Mouse (Mus musculus): ENCODE data around the gene Fndc1. TPM values are rescaled to one million over a fixed set of nuclear protein-coding genes. Genes with fewer than 3 reads are reported as not detected.

The Fndc1 gene
- polyA plus RNA-seq, 1 experiment from 2014 or later: 9.3 TPM

DNA sequence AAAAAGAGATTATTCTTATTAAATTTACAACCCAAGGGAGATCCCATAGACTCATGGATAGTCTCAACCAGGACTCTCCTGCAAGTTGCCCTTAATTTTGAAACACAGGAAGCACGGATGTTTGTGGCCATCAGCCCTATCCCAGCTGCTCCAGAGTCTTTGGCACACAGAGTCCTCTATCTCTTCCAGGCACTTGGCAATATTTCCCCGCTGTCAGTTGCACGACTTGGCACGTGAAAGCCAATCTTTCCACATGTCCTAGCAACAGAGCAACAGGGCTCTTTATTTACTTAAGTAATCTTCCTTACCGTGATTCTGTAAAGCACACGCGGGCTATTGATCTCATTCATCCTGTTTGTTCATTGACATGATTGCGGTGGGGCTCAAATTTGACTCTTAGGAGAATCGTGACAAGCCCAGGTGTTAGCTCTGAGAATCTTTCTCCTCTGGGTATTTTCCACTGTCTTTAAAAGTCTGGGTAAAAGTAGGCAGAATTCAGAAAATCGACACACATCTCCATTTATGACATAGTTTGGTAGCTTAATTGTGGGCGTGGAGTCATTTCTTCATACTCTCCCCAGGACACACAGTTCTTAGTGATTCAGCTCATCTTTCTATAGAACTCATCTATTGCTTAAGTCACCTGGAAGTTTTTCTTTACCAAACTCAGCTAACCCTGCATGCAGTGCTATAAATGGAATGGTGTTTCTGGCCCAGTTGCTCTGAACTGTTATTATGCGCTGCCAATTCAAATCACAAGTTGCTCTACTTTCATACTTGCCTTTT lies 13.6 kb upstream of the Fndc1 start:
- DNase-seq (ENCODE audit: low spot score) (no peak), ATAC-seq (replicated peaks; ENCODE audit: low FRiP score, low TSS enrichment, low read depth) (no peak)
- no peaks in the 10 kb centered on the region for H3K9me3 ChIP-seq (ENCODE audit: control insufficient read depth, low read length)
- H3K4me1 ChIP-seq (replicated peaks; ENCODE audit: control insufficient read depth, insufficient read depth, low read length): no peaks in the 10 kb centered on the region
- no peak overlapping the region for H3K27ac ChIP-seq (ENCODE audit: low read depth)
- H3K27me3 ChIP-seq (replicated peaks; ENCODE audit: control insufficient read depth, insufficient read depth, low read length): no peaks in the 10 kb centered on the region
- WGBS: 73% methylated on average over 12 of the region's 12 CpGs
- no peak overlapping the region for H3K4me3 ChIP-seq (ENCODE audit: low read depth, low read length)
- no peak overlapping the region for H3K4me2 ChIP-seq (ENCODE audit: low read length)
- H3K36me3 ChIP-seq (ENCODE audit: control insufficient read depth, insufficient read depth, low read length): no peaks in the 10 kb centered on the region
- H3K9ac ChIP-seq (ENCODE audit: low read length): no peak overlapping the region

DNA sequence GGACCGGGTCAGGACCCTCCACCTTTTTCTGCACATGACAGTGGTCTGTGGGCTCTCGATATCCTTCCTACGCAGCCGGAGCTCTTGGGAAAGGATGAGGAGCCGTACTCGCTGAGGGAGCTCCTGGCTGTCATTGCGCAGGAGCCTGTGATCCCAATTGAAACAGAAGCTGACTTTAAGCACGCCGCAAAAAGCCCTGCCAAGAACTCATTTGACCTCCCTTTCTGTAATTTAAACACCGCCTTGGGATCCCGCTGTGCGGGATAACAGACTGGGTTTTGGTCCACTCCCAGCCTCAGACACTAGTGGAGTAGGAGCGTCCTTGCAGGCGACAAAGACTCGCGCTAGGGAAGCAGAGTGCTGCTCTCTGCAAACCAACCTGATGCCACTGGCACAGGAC lies 484 bp upstream of the Fndc1 start:
- H3K9ac ChIP-seq (ENCODE audit: low read length): no peak overlapping the region
- ATAC-seq (replicated peaks; ENCODE audit: low FRiP score, low TSS enrichment, low read depth) (no peak), DNase-seq (ENCODE audit: low spot score) (peak; percentile 58)
- no peak overlapping the region for H3K27ac ChIP-seq (ENCODE audit: low read depth)
- H3K4me3 ChIP-seq (ENCODE audit: low read depth, low read length): peak overlapping the region; percentile 43
- peak overlapping the region; percentile 95 for H3K4me2 ChIP-seq (ENCODE audit: low read length)
- peaks cover 30% of the 10 kb centered on the region for H3K27me3 ChIP-seq (replicated peaks; ENCODE audit: control insufficient read depth, insufficient read depth, low read length)
- H3K36me3 ChIP-seq (ENCODE audit: control insufficient read depth, insufficient read depth, low read length): no peaks in the 10 kb centered on the region
- H3K4me1 ChIP-seq (replicated peaks; ENCODE audit: control insufficient read depth, insufficient read depth, low read length): no peaks in the 10 kb centered on the region
- H3K9me3 ChIP-seq (ENCODE audit: control insufficient read depth, low read length): no peaks in the 10 kb centered on the region
- 13% methylated on average over 16 of the region's 16 CpGs for WGBS

DNA sequence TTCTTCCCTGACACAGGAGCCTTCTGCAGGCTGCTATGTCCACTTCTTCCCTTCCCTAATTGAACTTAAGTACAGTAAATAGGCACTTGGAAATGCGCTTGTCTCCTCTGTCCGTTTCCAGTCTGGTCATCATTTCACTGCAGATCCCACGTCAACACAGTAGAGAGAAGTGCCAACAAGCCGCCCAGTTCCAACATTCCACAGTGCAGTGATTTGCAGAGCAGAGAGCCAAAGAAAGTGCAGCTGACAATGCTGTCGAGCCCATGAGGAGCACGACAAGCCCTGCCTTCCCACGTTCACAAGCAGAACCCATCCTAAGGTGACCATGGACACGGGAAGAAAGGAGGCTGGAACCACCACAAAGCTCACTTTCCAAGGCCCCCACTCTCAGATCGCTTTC lies 1.7 kb downstream of the Fndc1 start:
- no peak overlapping the region for H3K9ac ChIP-seq (ENCODE audit: low read length)
- H3K4me3 ChIP-seq (ENCODE audit: low read depth, low read length): no peak overlapping the region
- no peaks in the 10 kb centered on the region for H3K9me3 ChIP-seq (ENCODE audit: control insufficient read depth, low read length)
- 63% methylated on average over 9 of the region's 9 CpGs for WGBS
- H3K4me2 ChIP-seq (ENCODE audit: low read length): no peak overlapping the region
- H3K27me3 ChIP-seq (replicated peaks; ENCODE audit: control insufficient read depth, insufficient read depth, low read length): peaks cover 30% of the 10 kb centered on the region
- H3K27ac ChIP-seq (ENCODE audit: low read depth): no peak overlapping the region
- ATAC-seq (replicated peaks; ENCODE audit: low FRiP score, low TSS enrichment, low read depth) (no peak), DNase-seq (ENCODE audit: low spot score) (no peak)
- no peaks in the 10 kb centered on the region for H3K36me3 ChIP-seq (ENCODE audit: control insufficient read depth, insufficient read depth, low read length)
- no peaks in the 10 kb centered on the region for H3K4me1 ChIP-seq (replicated peaks; ENCODE audit: control insufficient read depth, insufficient read depth, low read length)

DNA sequence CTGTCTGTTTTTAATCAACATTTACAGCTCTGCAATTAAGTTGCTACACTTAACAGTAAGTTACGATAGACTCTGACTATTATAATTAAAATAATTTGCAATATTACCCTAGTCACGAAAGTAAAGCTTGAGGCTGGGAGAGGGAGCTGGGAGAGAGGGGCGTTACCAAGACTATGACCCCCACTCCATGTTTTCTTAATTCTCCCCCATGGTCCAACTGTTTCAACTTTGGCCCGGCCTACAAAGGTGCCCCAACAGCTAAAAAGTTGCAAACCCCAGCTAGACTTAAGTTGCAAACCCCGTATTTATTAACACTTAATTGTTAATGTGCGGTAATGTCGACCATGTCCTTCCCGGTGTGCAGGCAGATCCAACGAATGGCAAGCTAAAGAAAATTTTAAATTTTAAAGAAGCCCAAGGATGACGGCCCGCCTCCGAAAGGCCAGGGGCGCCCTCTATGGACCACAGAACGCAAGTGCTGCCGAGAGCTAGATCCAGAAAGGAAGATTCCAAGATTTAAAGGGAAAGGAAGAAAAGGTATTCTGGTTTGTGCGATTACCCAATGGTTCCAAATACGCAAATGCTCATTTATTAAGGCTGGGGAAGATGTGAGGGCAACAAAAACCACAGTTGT lies 5.4 kb downstream of the Fndc1 start:
- DNase-seq (ENCODE audit: low spot score): peak; percentile 79
- no peak for ATAC-seq (replicated peaks; ENCODE audit: low FRiP score, low TSS enrichment, low read depth)
- H3K27me3 ChIP-seq (replicated peaks; ENCODE audit: control insufficient read depth, insufficient read depth, low read length): peaks cover 11% of the 10 kb centered on the region
- no peaks in the 10 kb centered on the region for H3K9me3 ChIP-seq (ENCODE audit: control insufficient read depth, low read length)
- no peak overlapping the region for H3K4me3 ChIP-seq (ENCODE audit: low read depth, low read length)
- H3K9ac ChIP-seq (ENCODE audit: low read length): no peak overlapping the region
- H3K36me3 ChIP-seq (ENCODE audit: control insufficient read depth, insufficient read depth, low read length): no peaks in the 10 kb centered on the region
- 0 out of 2 replicates have a peak, but pooled peaks cover 2% of the 10 kb centered on the region for H3K4me1 ChIP-seq (replicated peaks; ENCODE audit: control insufficient read depth, insufficient read depth, low read length)
- no peak overlapping the region for H3K27ac ChIP-seq (ENCODE audit: low read depth)
- WGBS: 34% methylated on average over 17 of the region's 17 CpGs
- H3K4me2 ChIP-seq (ENCODE audit: low read length): no peak overlapping the region

DNA sequence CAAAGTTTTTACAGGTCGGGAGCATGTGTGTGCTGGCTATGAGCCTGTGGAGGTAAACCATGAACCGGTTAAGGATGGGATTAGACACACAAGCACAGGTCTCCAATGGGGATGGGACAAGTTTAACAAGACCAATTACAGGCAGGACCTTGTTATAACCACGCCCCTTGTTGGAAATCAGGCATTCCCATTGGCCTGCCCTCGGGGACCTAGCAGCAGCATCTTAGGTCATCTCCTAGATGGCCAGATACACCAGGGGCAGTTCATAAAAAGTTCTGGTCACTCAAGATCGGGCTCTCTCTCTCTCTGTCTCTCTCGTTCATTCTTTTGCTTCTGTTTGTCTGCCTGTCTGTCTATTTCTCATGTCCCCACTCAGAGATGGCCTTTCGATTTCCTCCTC lies 6.9 kb downstream of the Fndc1 start:
- ATAC-seq (replicated peaks; ENCODE audit: low FRiP score, low TSS enrichment, low read depth): no peak
- 83% methylated on average over 7 of the region's 7 CpGs for WGBS
- no peak overlapping the region for H3K27ac ChIP-seq (ENCODE audit: low read depth)

DNA sequence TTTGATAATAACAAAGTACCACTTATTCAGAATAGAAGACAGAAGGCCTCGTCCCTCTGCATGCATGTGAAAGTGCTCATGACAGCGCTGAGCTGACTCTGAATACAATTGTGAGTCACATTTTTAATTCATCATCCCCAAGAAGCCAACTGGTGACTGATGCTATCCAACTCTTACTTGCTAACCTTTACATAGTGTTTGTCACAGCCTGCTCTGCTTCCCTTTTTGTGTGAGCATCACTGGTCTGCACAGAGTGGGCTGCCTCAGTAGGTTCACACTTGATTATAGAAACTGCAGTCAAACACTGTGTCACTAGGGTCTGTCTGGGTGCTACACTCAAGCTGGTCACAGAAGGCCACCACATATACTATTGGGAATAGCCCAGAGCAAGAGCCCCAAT lies 10.5 kb downstream of the Fndc1 start:
- DNase-seq (ENCODE audit: low spot score) (no peak), ATAC-seq (replicated peaks; ENCODE audit: low FRiP score, low TSS enrichment, low read depth) (no peak)
- Histone ChIP-seq H3K27ac (ENCODE audit: low read depth) (no peak overlapping the region), H3K4me2 (ENCODE audit: low read length) (no peak overlapping the region), H3K27me3 (replicated peaks; ENCODE audit: control insufficient read depth, insufficient read depth, low read length) (no peaks in the 10 kb centered on the region), H3K4me1 (replicated peaks; ENCODE audit: control insufficient read depth, insufficient read depth, low read length) (0 out of 2 replicates have a peak, but pooled peaks cover 2% of the 10 kb centered on the region), H3K9me3 (ENCODE audit: control insufficient read depth, low read length) (no peaks in the 10 kb centered on the region), H3K36me3 (ENCODE audit: control insufficient read depth, insufficient read depth, low read length) (no peaks in the 10 kb centered on the region), H3K4me3 (ENCODE audit: low read depth, low read length) (no peak overlapping the region), H3K9ac (ENCODE audit: low read length) (no peak overlapping the region)
- WGBS: 80% methylated on average over 2 of the region's 2 CpGs

More for the DNA sequence above, 6.9 kb downstream of the Fndc1 start:
- H3K27me3 ChIP-seq (replicated peaks; ENCODE audit: control insufficient read depth, insufficient read depth, low read length): no peaks in the 10 kb centered on the region
- H3K9ac ChIP-seq (ENCODE audit: low read length): no peak overlapping the region
- H3K36me3 ChIP-seq (ENCODE audit: control insufficient read depth, insufficient read depth, low read length): no peaks in the 10 kb centered on the region
- no peak overlapping the region for H3K4me3 ChIP-seq (ENCODE audit: low read depth, low read length)
- H3K9me3 ChIP-seq (ENCODE audit: control insufficient read depth, low read length): no peaks in the 10 kb centered on the region
- no peak overlapping the region for H3K4me2 ChIP-seq (ENCODE audit: low read length)
- 0 out of 2 replicates have a peak, but pooled peaks cover 2% of the 10 kb centered on the region for H3K4me1 ChIP-seq (replicated peaks; ENCODE audit: control insufficient read depth, insufficient read depth, low read length)
- DNase-seq (ENCODE audit: low spot score): no peak

DNA sequence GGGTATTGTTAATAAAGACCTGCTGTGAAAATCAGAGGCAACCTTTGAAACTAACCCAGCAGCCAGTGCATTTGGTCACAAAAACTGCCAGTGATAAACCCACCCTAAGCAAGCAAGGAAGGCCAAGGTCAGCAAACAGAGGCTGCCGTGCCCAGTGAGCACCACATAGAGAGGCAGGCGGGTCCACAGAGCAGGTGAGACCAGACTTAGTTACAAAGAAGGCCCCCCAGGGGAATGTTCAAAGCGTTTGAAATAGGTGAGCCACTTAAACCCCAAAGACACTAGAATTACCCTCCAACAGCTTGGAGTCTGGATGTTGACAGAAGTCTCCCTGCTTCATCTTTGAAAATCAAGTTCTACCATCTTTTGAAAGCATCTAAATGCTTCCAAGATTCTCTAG lies 12.7 kb downstream of the Fndc1 start:
- ATAC-seq (replicated peaks; ENCODE audit: low FRiP score, low TSS enrichment, low read depth) (no peak), DNase-seq (ENCODE audit: low spot score) (no peak)
- Histone ChIP-seq H3K36me3 (ENCODE audit: control insufficient read depth, insufficient read depth, low read length) (no peaks in the 10 kb centered on the region), H3K9me3 (ENCODE audit: control insufficient read depth, low read length) (no peaks in the 10 kb centered on the region), H3K4me3 (ENCODE audit: low read depth, low read length) (no peak overlapping the region), H3K4me1 (replicated peaks; ENCODE audit: control insufficient read depth, insufficient read depth, low read length) (0 out of 2 replicates have a peak, but pooled peaks cover 2% of the 10 kb centered on the region), H3K4me2 (ENCODE audit: low read length) (no peak overlapping the region), H3K27me3 (replicated peaks; ENCODE audit: control insufficient read depth, insufficient read depth, low read length) (no peaks in the 10 kb centered on the region), H3K9ac (ENCODE audit: low read length) (no peak overlapping the region), H3K27ac (ENCODE audit: low read depth) (no peak overlapping the region)
- 54% methylated on average over 3 of the region's 3 CpGs for WGBS

DNA sequence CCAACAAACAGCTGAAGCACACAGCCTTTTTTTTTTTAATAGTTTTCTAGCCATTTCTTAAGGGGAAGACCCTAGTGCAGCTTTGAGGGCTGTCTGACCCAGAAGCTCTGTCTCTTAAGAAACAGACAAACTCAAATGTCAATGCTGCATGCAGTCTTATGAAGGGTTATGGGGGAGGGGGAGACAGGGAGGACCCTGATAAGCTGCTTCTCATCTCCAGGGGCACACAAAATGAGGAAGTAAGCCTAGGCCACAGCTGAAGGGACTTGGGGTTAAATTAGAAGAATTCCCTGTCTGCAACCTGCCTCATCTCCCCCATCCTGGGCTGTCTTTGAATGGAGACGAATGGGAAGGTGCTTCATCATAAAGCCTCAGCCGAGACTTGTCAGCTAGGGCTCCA lies 19.1 kb downstream of the Fndc1 start:
- Histone ChIP-seq H3K4me1 (replicated peaks; ENCODE audit: control insufficient read depth, insufficient read depth, low read length) (no peaks in the 10 kb centered on the region), H3K4me2 (ENCODE audit: low read length) (no peak overlapping the region), H3K27me3 (replicated peaks; ENCODE audit: control insufficient read depth, insufficient read depth, low read length) (no peaks in the 10 kb centered on the region), H3K36me3 (ENCODE audit: control insufficient read depth, insufficient read depth, low read length) (no peaks in the 10 kb centered on the region), H3K9ac (ENCODE audit: low read length) (no peak overlapping the region), H3K27ac (ENCODE audit: low read depth) (no peak overlapping the region), H3K9me3 (ENCODE audit: control insufficient read depth, low read length) (no peaks in the 10 kb centered on the region), H3K4me3 (ENCODE audit: low read depth, low read length) (no peak overlapping the region)
- 74% methylated on average over 2 of the region's 2 CpGs for WGBS
- no peak for DNase-seq (ENCODE audit: low spot score)
- no peak for ATAC-seq (replicated peaks; ENCODE audit: low FRiP score, low TSS enrichment, low read depth)

DNA sequence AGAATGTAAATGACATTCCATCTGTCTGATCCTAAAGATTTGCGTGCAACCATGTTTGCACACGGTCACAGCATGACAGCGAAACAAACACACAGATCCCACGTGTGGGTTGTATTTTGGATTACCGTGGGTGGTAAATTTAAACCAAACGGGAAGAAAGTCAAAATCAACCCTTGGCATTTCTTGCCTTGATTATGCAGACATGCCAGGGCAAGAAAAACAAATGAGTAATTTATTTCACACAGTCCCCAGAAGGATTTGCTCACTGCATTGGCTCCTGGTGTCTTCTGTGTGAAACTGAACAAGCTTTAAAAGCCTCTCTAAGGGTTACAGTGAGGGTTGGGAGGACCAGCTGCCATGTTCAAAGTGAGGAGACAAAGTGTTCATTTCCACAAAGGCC lies 22.0 kb downstream of the Fndc1 start:
- Histone ChIP-seq H3K4me3 (ENCODE audit: low read depth, low read length) (no peak overlapping the region), H3K36me3 (ENCODE audit: control insufficient read depth, insufficient read depth, low read length) (no peaks in the 10 kb centered on the region), H3K27me3 (replicated peaks; ENCODE audit: control insufficient read depth, insufficient read depth, low read length) (no peaks in the 10 kb centered on the region), H3K9me3 (ENCODE audit: control insufficient read depth, low read length) (no peaks in the 10 kb centered on the region), H3K4me1 (replicated peaks; ENCODE audit: control insufficient read depth, insufficient read depth, low read length) (no peaks in the 10 kb centered on the region), H3K4me2 (ENCODE audit: low read length) (no peak overlapping the region), H3K9ac (ENCODE audit: low read length) (no peak overlapping the region), H3K27ac (ENCODE audit: low read depth) (no peak overlapping the region)
- no peak for ATAC-seq (replicated peaks; ENCODE audit: low FRiP score, low TSS enrichment, low read depth)
- WGBS: 64% methylated on average over 6 of the region's 6 CpGs
- no peak for DNase-seq (ENCODE audit: low spot score)

All from intestine, embryonic 14.5 days (tissue).